Mouse (Mus musculus): ENCODE data around the gene Tmem117.

Gene Tmem117

DNA sequence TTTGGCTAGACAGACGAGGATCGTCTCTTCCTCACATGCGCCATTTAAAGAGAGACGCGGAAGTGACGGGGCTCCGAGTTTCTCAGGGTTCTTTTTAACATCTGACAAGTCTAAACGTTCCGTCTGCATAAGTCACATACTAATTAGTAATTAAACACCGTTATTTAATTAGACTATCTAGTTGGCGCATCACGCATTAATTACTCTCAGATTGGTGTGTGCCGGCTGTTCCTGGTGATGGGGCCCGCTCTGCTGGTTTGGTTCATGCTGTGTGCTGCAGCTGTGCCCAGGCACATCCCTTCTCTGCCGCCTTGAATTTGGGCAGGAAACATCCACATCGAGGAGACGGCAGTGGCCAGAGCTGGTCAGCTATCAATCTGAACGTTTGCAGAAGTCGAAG lies 142.7 kb downstream of the Tmem117 start:
- DNase-seq (ENCODE audit: low read depth): no peak

GRCm38 (mm10) chr15:94776119-94777069 lies 147.4 kb downstream of the Tmem117 start:
- DNase-seq (ENCODE audit: low read depth): no peak

GRCm38 (mm10) chr15:94781556-94781955 lies 152.5 kb downstream of the Tmem117 start:
- DNase-seq (ENCODE audit: low read depth): no peak

DNA sequence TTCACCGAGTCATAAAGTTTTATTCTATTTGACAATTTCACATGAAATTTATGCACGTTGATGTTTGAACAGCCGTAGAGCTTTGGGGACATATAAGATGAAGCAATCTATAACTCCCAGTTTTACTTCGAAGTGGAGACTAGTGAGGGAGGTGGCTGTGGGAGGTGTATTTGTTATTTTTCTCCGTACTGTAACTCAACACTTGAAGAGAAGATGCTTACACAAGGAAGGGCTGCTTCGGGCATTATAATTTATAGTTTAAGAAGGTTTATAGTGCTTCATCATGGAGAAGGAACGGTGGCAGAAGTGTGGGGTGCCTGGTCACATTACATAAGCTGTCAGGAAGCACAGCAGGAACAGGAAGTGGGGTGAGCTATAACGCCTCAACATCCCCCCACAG lies 164.4 kb downstream of the Tmem117 start:
- DNase-seq (ENCODE audit: low read depth): no peak

- DNase-seq (ENCODE audit: low read depth): no peak
These were observed 166.5 kb downstream of the Tmem117 start for GRCm38 (mm10) chr15:94795484-94795883.

DNA sequence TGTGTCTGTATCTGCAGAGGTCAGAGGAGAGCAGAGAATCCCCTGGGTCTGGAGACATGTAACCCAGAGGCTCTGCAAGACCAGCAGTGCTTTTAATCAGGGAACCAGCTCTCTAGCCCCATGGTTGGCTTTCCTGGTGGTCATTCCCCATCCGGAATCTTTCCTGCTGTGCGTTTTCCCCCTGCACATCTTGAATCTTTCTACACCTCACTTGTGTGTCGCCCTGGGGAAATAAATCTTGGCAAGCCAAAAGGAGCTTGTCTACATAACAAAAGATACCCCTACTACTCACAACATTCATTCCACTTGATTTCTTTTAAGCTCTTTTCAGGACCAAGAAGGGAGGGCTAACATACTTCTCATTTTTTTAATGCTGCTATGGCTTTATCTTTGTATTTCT lies 169.2 kb downstream of the Tmem117 start:
- DNase-seq (ENCODE audit: low read depth): no peak

- no peak for DNase-seq (ENCODE audit: low read depth)
These were observed 172.4 kb downstream of the Tmem117 start for GRCm38 (mm10) chr15:94801462-94801861.

DNA sequence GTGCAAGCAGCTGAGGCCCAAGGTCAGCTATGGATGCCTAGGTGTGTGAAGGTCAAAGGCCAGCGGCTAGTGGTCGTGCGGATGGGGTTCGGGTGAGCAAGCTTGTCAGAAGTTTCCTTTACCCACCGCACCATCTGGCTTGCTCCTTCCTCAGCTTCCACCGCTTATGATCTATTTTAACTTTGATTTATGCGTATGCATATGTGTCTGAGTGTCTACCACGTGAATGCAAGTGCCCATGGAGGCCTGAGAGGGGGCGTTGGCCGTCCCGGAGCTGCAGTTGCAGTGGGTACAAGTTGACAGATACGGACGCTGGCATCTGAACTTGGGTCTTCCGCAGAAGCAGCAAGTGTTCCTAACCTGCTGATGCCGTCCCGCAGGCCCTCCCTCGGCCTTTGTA lies 173.8 kb downstream of the Tmem117 start:
- no peak for DNase-seq (ENCODE audit: low read depth)

GRCm38 (mm10) chr15:94803624-94804342 lies 174.8 kb downstream of the Tmem117 start:
- DNase-seq (ENCODE audit: low read depth): no peak

- DNase-seq (ENCODE audit: low read depth): no peak
These were observed 177.0 kb downstream of the Tmem117 start for GRCm38 (mm10) chr15:94806005-94806404.

DNA sequence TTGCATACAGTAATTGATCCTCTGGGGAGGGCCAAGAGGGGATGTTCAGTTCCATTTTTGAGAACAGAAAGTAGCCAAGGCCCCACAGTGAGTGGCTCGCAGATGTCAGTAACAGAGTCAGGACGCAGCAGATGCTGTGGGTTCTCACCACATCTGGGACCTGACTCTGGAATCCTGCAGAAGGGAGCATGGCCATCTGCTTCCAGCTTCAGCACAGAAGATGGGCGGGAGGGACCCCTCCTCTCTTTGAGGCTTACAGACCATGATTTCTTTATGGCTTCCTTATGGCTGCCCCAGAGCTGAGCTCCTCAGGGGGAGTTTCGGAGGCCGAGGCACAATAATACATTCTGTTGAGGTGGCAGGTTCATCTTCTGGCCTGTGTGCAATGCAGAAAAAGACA lies 182.5 kb downstream of the Tmem117 start:
- no peak for DNase-seq (ENCODE audit: low read depth)

DNA sequence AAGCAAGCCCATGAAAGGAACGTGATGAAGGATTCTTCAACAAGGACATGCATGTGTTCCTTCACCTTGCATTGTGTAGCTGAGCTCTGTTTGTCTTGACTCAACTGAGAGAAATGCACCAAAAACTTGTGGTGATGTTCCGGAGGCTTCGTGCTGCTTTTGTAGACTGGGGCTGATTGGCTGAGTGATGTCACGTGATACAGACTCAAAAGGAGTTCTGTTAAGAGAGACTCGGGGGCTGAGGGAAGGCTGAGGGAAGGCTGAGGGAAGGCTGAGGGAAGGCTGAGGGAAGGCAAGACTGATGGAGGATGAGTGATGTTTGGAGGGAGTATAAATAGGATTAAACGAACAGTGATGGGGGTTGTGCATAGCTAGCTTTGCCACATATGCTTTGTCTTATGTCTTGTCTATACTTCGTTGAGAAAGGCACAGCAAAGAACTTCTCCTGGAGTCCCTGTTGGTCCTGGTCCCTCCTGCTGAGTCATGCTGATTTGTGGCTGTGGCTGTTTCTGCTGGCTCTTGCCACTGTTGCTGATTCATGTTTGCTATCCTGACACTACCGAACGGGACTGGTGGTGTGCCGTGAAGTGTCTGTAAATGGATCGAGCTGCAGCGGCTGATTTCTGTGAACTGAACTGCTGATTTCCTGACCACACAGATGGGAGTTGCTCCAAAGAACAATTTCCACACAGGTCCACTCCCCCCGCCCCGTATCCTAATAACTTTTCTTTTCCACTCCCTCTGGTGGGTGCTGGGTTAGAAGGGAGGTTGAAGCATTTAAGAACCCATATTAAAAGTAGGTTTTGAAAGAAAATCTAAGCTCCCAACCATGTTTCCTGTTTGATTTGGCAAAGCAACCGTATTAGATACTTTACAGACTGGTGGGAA lies 185.4 kb downstream of the Tmem117 start:
- no peak for DNase-seq (ENCODE audit: low read depth)

- DNase-seq (ENCODE audit: low read depth): no peak
These were observed 206.6 kb downstream of the Tmem117 start for GRCm38 (mm10) chr15:94835634-94836033.

DNA sequence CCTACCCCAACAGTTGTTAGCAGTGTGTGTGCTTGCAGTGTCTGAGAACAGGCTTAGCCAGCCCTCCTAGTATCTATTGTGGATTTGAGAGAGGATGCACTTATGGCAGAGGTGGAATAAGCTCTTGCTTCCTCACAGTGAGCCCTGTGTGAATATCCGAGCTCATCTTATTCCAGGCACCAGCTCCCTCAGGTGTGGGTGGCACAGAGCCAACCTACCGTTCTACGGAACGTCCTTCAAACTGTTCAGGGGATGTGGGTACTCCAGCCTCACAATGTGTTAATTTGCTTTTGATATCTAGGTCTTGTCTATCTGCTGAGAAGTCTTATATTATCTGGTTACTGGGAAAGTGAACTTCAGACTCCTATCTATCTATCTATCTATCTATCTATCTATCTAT lies 209.6 kb downstream of the Tmem117 start:
- DNase-seq (ENCODE audit: low read depth): no peak

GRCm38 (mm10) chr15:94847501-94847900 lies 218.5 kb downstream of the Tmem117 start:
- DNase-seq (ENCODE audit: low read depth): no peak

GRCm38 (mm10) chr15:94859641-94860040 lies 230.6 kb downstream of the Tmem117 start:
- DNase-seq (ENCODE audit: low read depth): no peak

DNA sequence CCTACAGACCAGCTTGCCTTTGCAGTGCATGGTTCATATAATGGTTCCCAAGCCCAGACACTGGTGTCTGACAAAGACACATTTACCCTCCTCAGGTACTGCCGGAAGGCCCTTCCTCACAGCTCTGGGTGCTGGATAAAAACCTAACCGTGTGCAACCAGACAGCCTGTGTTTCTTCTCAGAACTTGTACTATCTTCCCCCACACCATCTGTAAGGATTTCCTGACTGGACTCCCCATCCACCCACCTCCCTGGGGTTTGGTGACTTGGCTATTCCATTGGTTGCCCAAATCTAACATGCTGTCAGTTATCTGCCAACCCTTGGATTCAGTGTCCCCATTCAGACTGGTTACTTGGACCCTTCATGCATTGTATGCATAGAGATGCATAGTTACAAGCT lies 232.1 kb downstream of the Tmem117 start:
- DNase-seq (ENCODE audit: low read depth): no peak

- DNase-seq (ENCODE audit: low read depth): no peak
These were observed 235.1 kb downstream of the Tmem117 start for GRCm38 (mm10) chr15:94864134-94864533.

DNA sequence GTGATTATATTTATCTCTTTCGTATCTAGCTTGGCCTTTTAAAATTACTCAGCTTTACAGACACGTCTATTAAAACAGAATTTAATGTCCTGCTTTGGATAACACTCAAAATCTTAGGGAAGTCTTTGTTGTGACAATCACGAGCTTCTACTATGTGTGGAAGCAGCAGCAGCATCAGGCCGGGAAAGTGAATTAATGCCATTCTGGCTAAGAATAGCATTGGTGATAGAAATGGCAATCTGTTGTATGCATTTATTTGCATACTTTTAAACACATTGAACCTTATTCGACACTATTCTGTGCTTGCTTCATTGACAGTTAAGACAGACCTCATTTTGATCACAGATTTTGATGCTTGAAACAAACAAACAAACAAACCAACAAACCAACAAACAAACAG lies 239.3 kb downstream of the Tmem117 start:
- DNase-seq (ENCODE audit: low read depth): no peak

- no peak for DNase-seq (ENCODE audit: low read depth)
These were observed 256.0 kb downstream of the Tmem117 start for GRCm38 (mm10) chr15:94885026-94885425.

GRCm38 (mm10) chr15:94893201-94893600 lies 264.2 kb downstream of the Tmem117 start:
- DNase-seq (ENCODE audit: low read depth): no peak

- no peak for DNase-seq (ENCODE audit: low read depth)
These were observed 265.1 kb downstream of the Tmem117 start for GRCm38 (mm10) chr15:94894086-94894485.
